Mouse (Mus musculus): ENCODE measurements at regions not wholly inside any gene's neighbourhood (a gene's known extent, or its start where the extent isn't known, plus 50 kb on each side); places are given as distances from the start of the nearest gene placed in this dataset.
A peak's percentile ranks its signal among the peaks of the same experiment; 100 is the strongest.

DNA sequence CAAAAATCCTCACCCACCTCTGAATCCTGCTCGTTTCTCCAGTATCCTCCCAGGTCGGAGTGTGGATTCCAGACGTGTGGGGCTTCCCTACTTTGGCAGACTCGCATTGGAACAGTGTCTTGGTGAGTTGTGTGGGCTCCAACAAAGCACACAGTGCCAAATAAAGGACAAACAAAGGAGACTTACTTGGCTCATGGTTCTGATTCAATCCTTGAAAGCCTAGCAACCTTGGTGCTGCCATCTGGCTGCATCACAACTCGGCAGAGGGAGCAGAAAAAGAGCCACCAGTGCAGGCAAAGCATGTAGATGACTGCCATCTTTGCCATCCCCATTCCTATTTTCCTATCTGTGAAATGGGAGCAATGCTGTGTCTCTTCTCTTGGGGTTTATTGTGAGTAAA, 64.0 kb downstream of the Il9r start:
- in situ Hi-C loops (cut with MboI; ENCODE audit: low pct_unique_long_range_greater_than_20kb), result no loop called here
- ATAC-seq (no peak), DNase-seq (ENCODE audit: low read depth, low spot score) (no peak)
- TF ChIP-seq CTCF (IDR thresholded peaks at IDR 0.05), result no peak
- CTCF ChIA-PET, result no interaction called here
- POLR2A ChIA-PET, result no interaction called here
- no peaks in the 10 kb centered on the region for H3K27me3 ChIP-seq

DNA sequence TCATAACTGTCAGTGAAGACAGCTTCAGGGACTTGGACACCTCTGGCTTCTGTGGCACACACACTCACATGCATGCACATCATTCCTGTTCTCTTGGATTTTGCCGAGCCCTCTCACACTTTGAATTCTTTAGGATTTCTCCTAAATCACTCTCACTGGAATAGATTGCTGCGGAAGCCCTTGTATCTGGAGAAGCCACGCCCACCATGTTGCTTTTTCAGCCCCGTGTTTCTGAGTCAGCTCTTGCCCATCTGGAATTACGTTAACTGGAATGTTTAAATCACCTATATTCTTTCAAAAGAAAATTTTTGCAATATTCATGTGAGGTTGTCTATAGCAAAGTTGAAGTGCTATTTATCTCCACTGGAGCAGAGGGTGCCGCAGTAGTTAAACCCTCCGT, 66.1 kb downstream of the Il9r start:
- no peak for ATAC-seq

DNA sequence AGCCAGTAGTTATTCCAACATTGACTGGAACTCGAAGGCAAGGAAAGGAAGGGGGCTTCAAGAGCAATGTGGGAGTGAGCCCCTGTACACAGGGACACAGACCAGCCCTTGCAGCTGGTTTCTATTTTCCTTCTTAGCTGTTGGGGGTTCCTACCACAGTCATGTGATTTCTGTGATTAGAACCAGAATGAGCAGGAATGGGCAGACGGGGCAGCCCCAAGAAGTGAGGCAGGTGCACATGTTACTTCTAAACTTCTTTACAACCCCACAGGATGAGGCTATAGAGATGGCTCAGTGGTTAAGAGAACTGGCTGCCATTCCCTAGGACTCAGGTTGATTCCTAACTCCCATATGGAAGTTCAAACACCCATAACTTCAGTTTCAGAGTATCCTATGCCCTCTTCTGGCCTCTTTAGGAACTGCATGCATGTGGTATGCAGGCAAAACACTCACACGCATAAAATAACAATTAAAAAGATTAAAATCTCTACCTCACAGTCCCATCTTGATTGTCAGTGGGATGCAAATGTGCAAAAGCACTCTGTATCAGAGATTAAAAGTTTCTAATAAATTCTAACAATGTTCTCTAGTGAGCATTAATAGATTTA, 68.0 kb downstream of the Il9r start:
- POLR2A ChIA-PET, result no interaction called here
- DNase-seq (ENCODE audit: low read depth, low spot score) (no peak), ATAC-seq (no peak)
- CTCF ChIA-PET, result no interaction called here
- in situ Hi-C loops (cut with MboI; ENCODE audit: low pct_unique_long_range_greater_than_20kb), result no loop called here
- TF ChIP-seq CTCF (IDR thresholded peaks at IDR 0.05), result peak; percentile 60
- no peaks in the 10 kb centered on the region for H3K27me3 ChIP-seq

More for the DNA sequence above, 66.1 kb downstream of the Il9r start:
- POLR2A ChIA-PET, result no interaction called here
- CTCF ChIA-PET, result no interaction called here
- no peak for DNase-seq (ENCODE audit: low read depth, low spot score)
- no peaks in the 10 kb centered on the region for H3K27me3 ChIP-seq
- no peak for TF ChIP-seq CTCF (IDR thresholded peaks at IDR 0.05)
- in situ Hi-C loops (cut with MboI; ENCODE audit: low pct_unique_long_range_greater_than_20kb), result no loop called here

DNA sequence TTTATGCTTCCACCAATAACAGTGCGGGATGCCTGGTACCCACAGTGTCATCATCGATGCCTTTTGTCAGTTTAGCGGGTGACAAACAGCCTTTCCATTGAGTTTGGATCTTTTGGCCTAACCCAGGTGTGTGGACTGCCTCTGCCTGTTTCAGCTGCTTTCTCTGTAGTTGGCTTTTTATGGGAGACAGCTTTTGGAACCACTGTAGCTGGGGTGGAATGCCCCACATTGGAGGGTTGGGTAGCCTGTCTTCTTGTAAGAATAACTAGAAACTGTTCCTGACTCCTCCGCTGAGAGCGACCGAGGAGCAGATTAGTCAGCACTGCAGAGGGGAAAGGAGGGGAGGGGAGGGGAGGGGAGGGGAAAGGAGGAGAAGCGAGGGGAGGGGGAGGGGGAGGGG, 71.5 kb downstream of the Il9r start:
- no peak for TF ChIP-seq CTCF (IDR thresholded peaks at IDR 0.05)
- POLR2A ChIA-PET, result no interaction called here
- DNase-seq (ENCODE audit: low read depth, low spot score), result no peak
- H3K27me3 ChIP-seq, result no peaks in the 10 kb centered on the region
- CTCF ChIA-PET, result no interaction called here
- in situ Hi-C loops (cut with MboI; ENCODE audit: low pct_unique_long_range_greater_than_20kb), result no loop called here
- no peak for ATAC-seq

DNA sequence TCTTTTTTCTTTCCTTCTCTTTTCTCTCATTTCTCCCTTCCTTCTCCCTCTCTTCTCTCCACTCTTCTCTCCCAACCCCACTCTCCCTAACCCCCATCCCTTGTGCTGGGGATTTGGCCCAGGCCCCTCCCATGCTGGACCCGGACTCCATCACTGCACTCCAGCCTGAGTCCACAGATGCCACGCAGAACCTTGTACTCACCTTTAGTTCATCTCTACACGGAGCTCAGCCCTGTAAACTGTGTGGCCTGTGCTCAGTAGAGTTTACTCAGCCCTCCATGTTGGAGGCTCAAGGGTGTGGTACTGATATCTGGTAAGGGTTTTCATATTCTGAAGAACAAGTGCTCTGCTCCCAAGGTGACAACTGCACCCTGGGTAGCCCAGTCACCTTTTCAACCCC, 72.1 kb downstream of the Il9r start:
- in situ Hi-C loops (cut with MboI; ENCODE audit: low pct_unique_long_range_greater_than_20kb), result no loop called here
- TF ChIP-seq CTCF (IDR thresholded peaks at IDR 0.05), result no peak
- H3K27me3 ChIP-seq, result no peaks in the 10 kb centered on the region
- ATAC-seq (no peak), DNase-seq (ENCODE audit: low read depth, low spot score) (no peak)
- POLR2A ChIA-PET, result no interaction called here
- CTCF ChIA-PET, result no interaction called here

DNA sequence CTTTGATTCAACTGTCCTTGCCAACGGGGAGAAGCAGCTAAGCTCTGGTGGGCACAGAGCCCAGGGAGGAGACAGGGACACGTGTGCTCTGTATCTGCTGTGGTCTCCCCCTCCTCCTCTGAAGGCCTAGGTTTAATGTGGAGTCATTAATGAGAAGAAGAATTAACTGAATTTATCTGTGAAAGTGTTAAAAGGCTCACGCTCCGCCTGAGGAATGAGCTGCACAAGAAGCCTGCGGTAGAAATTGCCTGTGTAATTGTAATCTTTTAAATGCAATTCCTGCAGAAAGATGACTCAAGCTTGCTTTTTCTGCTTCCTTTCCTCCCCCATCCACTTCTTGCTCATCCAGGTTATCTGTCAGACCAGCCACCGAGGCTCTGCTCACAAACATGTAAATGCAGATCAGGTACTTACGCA, 72.7 kb downstream of the Il9r start:
- ChIA-PET POLR2A (no interaction called here), CTCF (no interaction called here)
- in situ Hi-C loops (cut with MboI; ENCODE audit: low pct_unique_long_range_greater_than_20kb), result no loop called here
- no peak for ATAC-seq
- no peaks in the 10 kb centered on the region for H3K27me3 ChIP-seq
- no peak for TF ChIP-seq CTCF (IDR thresholded peaks at IDR 0.05)
- DNase-seq (ENCODE audit: low read depth, low spot score), result no peak

DNA sequence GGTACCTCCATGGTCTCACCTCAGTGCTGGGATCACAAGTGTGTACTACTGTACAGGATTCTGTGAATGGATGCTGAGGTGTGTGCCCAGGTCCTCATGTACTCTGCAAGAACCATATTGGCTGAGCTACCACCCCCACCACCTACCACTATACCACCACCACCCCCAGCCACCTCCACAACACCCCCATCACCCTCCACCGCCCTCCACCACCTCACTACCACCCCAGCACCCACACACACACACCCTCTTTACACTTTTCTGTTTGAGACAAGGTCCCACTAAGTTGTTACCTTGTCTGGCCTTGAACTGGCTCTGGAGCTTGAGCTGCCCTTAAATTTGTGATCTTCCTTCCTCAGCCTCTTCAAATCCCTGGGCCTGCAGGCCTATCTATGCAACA, 73.3 kb downstream of the Il9r start:
- H3K27me3 ChIP-seq, result no peaks in the 10 kb centered on the region
- CTCF ChIA-PET, result no interaction called here
- POLR2A ChIA-PET, result no interaction called here
- ATAC-seq (no peak), DNase-seq (ENCODE audit: low read depth, low spot score) (no peak)
- no peak for TF ChIP-seq CTCF (IDR thresholded peaks at IDR 0.05)
- in situ Hi-C loops (cut with MboI; ENCODE audit: low pct_unique_long_range_greater_than_20kb), result no loop called here

DNA sequence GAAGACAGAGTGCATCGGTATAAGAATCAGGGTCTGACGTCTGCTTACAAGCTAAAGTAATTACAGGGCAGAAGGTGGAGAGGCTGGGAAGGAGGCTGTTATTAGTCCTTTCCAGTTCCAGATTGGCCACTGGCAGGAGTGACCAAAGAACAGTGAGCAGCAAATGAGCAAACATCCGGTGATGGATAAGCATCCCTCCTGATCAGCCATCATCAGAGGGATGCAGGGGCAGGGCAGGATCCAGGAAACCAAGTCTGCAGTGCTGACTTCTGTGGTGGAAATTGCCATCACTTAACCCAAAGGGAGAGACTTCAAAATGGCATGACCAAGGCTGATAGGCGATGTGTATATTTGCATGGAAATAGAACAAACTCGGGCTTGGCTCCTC, 73.8 kb downstream of the Il9r start:
- ATAC-seq (no peak), DNase-seq (ENCODE audit: low read depth, low spot score) (no peak)
- ChIA-PET CTCF (no interaction called here), POLR2A (no interaction called here)
- TF ChIP-seq CTCF (IDR thresholded peaks at IDR 0.05), result no peak
- no peaks in the 10 kb centered on the region for H3K27me3 ChIP-seq
- in situ Hi-C loops (cut with MboI; ENCODE audit: low pct_unique_long_range_greater_than_20kb), result no loop called here

DNA sequence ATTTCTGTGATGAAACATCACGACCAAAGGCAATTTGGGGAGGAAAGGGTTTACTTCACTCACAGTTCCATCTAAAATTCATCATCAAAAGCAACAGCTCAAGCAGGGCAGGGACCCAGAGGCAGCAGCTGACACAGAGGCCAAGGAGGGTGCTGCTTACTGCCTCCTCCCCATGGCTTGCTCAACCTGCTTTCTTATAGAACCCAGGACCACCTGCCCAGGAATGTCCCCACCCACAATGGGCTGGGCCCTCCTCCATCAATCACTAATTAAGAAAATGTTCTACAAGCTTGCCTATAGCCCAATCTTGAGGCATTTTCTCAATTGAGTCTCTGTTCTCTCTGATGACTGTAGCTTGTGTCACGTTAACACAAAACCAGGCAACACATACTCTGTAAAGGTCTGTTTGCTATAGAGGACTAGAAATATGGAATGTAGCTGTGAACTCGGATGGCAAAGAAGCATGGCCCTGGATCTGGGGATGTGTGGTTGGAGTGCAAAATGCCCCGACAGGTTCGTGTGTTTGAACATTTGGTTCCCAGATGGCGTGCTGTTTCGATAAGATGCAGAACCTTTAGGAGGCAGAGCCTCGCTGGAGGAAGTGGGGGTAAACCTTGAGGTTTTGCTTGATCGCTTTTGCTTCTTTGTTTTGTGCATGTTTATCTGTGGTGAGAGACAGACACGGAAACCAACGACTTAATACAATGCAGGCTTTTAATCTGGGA, 74.3 kb downstream of the Il9r start:
- no peak for ATAC-seq
- in situ Hi-C loops (cut with MboI; ENCODE audit: low pct_unique_long_range_greater_than_20kb), result no loop called here
- H3K27me3 ChIP-seq, result no peaks in the 10 kb centered on the region
- no peak for DNase-seq (ENCODE audit: low read depth, low spot score)
- ChIA-PET CTCF (interaction anchor here (1.0 kb wide), 1 partner anchor 37 kb away, joined by 3 read pairs; no protein-coding TSS in a partner anchor), POLR2A (no interaction called here)
- no peak for TF ChIP-seq CTCF (IDR thresholded peaks at IDR 0.05)

DNA sequence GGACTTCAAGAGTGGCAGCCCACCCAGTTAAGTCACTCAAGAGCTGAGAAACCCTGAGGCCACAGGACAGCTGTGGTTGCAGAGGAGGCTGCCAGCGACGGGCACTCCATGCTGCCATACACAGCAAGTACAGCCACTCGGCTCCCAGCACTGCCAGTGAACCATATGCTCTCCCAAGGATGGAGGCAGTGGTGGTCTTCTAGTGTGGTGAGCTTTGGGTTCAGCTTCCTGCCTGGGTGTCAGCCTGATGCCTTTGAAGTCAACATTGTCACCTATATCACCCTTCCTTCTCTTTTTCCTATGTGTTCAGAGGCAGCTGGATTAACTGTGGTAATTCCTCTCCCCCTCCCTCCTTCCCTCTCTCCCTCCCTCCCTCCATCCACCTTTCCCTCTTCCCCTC, 79.5 kb downstream of the Il9r start:
- in situ Hi-C loops (cut with MboI; ENCODE audit: low pct_unique_long_range_greater_than_20kb), result no loop called here
- TF ChIP-seq CTCF (IDR thresholded peaks at IDR 0.05), result no peak
- CTCF ChIA-PET, result no interaction called here
- DNase-seq (ENCODE audit: low read depth, low spot score) (no peak), ATAC-seq (no peak)
- H3K27me3 ChIP-seq, result peaks cover 3% of the 10 kb centered on the region
- POLR2A ChIA-PET, result no interaction called here

DNA sequence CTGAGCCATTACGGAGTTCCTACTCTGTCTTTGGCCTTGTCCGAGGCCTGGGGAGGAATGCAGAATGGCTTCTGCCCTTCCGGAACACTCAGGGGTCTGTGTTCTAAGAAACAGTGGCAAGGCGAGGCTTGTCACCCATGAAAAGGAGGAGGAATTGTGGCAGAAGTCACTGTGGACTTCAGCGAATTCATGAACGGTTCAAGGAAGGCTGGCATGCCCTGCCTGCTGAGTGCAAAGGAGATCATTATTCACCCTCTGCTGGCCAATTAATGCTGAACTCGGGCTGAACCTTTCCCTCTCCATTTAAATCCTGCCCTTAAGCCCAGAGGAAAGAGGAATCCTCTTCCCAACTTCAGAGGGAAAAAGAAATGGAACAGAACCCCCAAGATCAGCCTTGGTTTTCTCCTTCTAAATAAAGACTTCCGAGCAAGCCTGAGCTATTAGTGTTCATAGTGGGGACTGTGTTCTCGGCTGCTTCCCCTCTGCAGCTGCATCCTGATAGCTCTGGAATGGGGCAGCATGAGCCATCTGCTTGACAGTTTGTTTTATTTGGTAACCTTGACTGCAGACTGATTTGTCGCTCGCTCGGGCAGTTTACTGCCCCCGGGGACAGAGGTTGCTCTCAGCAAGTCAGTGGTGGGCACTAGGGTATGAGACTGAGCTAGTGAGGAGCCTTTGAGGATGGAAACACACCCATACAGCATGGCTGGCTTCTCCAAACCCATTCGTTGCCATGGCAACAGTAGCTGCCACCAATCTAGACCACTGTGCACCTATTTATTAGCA, 81.0 kb downstream of the Il9r start:
- in situ Hi-C loops (cut with MboI; ENCODE audit: low pct_unique_long_range_greater_than_20kb), result no loop called here
- ATAC-seq, result no peak
- ChIA-PET POLR2A (no interaction called here), CTCF (no interaction called here)
- no peak for TF ChIP-seq CTCF (IDR thresholded peaks at IDR 0.05)
- H3K27me3 ChIP-seq, result peaks cover 3% of the 10 kb centered on the region
- DNase-seq (ENCODE audit: low read depth, low spot score), result no peak
